Mouse (Mus musculus) mature B cell (primary cell): Measurements from ENCODE around the gene Gm49337.

Experiments
- in situ Hi-C: fragments of 300-500 bp; cut with MboI; formaldehyde crosslinking; loops from 2 replicates; pipeline ENCODE4 v1.14.3; 2019

Gm49337 gene

GRCm38 (mm10) chr4:116173072-116173471 is at the start of gene Gm49337, which contains the start of gene 1700042G07Rik:
Gene Gm49337, plus strand, starts transcription at chr4:116173384.
Gene 1700042G07Rik, plus strand, starts transcription at chr4:116173372.
- in situ Hi-C loops = no loop called here

GRCm38 (mm10) chr4:116123602-116124519 is 49.3 kb upstream of the Gm49337 start, which contains the start of the genes Rad54l and Pomgnt1:
Gene Rad54l, minus strand, starts transcription at chr4:116123690.
Gene Pomgnt1, plus strand, starts transcription at chr4:116123840.
- in situ Hi-C loops = no loop called here

- in situ Hi-C loops = no loop called here
Measured at GRCm38 (mm10) chr4:116125803-116126386, 47.3 kb upstream of the Gm49337 start.

- in situ Hi-C loops = no loop called here
Measured at GRCm38 (mm10) chr4:116127956-116128355, 45.2 kb upstream of the Gm49337 start.

GRCm38 (mm10) chr4:116133126-116133525 is 40.1 kb upstream of the Gm49337 start:
- in situ Hi-C loops = no loop called here

GRCm38 (mm10) chr4:116134990-116135389 is 38.2 kb upstream of the Gm49337 start:
- in situ Hi-C loops = no loop called here

GRCm38 (mm10) chr4:116137421-116137996 is 35.7 kb upstream of the Gm49337 start:
- in situ Hi-C loops = no loop called here

- in situ Hi-C loops = no loop called here
Measured at GRCm38 (mm10) chr4:116140801-116141574, 32.2 kb upstream of the Gm49337 start.

- in situ Hi-C loops = no loop called here
Measured at GRCm38 (mm10) chr4:116141736-116142135, 31.4 kb upstream of the Gm49337 start.

- in situ Hi-C loops = no loop called here
Measured at GRCm38 (mm10) chr4:116142269-116142668, 30.9 kb upstream of the Gm49337 start.

GRCm38 (mm10) chr4:116143317-116143811 is 29.8 kb upstream of the Gm49337 start:
- in situ Hi-C loops = no loop called here

- in situ Hi-C loops = no loop called here
Measured at GRCm38 (mm10) chr4:116143891-116144717, 29.1 kb upstream of the Gm49337 start.

- in situ Hi-C loops = no loop called here
Measured at GRCm38 (mm10) chr4:116149812-116150155, 23.4 kb upstream of the Gm49337 start.

GRCm38 (mm10) chr4:116150156-116150861 is 22.9 kb upstream of the Gm49337 start:
- in situ Hi-C loops = no loop called here

GRCm38 (mm10) chr4:116150862-116151221 is 22.3 kb upstream of the Gm49337 start:
- in situ Hi-C loops = no loop called here

- in situ Hi-C loops = no loop called here
Measured at GRCm38 (mm10) chr4:116151238-116151637, 21.9 kb upstream of the Gm49337 start, which contains the start of gene Lurap1. Gene Lurap1, minus strand, starts transcription at chr4:116151338.

- in situ Hi-C loops = no loop called here
Measured at GRCm38 (mm10) chr4:116152702-116153101, 20.5 kb upstream of the Gm49337 start.

GRCm38 (mm10) chr4:116157882-116158281 is 15.3 kb upstream of the Gm49337 start:
- in situ Hi-C loops = no loop called here

- in situ Hi-C loops = no loop called here
Measured at GRCm38 (mm10) chr4:116159912-116160311, 13.3 kb upstream of the Gm49337 start.

GRCm38 (mm10) chr4:116160769-116161168 is 12.4 kb upstream of the Gm49337 start:
- in situ Hi-C loops = no loop called here
